Mouse (Mus musculus) right cerebral cortex, adult 2 months (tissue): ENCODE data around the gene Pitx3.
"Not testable (repeated sequence)": the region's sequence is repeated elsewhere in the genome, so short reads cannot be mapped to it uniquely, and the experiment has no call there.

Experiments
- DNase-seq, 2 experiments: peaks; one replicate each; pipeline ENCODE4 v3.0.0; 2021 to 2022; ENCODE audit warnings: low spot score in 2 of 2

Gene Pitx3

GRCm38 (mm10) chr19:46147511-46148371 is at the start of gene Pitx3:
TSS of gene Pitx3 (minus strand) at chr19:46148326.
- DNase-seq: no peak

GRCm38 (mm10) chr19:46187203-46187602 is 39.1 kb upstream of the Pitx3 start:
- DNase-seq: no peak

GRCm38 (mm10) chr19:46186611-46187010 is 38.5 kb upstream of the Pitx3 start:
- DNase-seq: no peak

GRCm38 (mm10) chr19:46182241-46182640 is 34.1 kb upstream of the Pitx3 start:
- no peak for DNase-seq

GRCm38 (mm10) chr19:46180274-46180673 is 32.1 kb upstream of the Pitx3 start:
- no peak for DNase-seq

- no peak for DNase-seq
Measured at GRCm38 (mm10) chr19:46177046-46177445, 28.9 kb upstream of the Pitx3 start.

- no peak for DNase-seq
Measured at GRCm38 (mm10) chr19:46175173-46175572, 27.0 kb upstream of the Pitx3 start.

GRCm38 (mm10) chr19:46172541-46172940 is 24.4 kb upstream of the Pitx3 start:
- DNase-seq: no peak

GRCm38 (mm10) chr19:46169913-46170312 is 21.8 kb upstream of the Pitx3 start:
- no peak for DNase-seq

GRCm38 (mm10) chr19:46169396-46169795 is 21.3 kb upstream of the Pitx3 start:
- no peak for DNase-seq

- DNase-seq: not testable (repeated sequence)
Measured at GRCm38 (mm10) chr19:46167169-46167568, 19.0 kb upstream of the Pitx3 start.

DNA sequence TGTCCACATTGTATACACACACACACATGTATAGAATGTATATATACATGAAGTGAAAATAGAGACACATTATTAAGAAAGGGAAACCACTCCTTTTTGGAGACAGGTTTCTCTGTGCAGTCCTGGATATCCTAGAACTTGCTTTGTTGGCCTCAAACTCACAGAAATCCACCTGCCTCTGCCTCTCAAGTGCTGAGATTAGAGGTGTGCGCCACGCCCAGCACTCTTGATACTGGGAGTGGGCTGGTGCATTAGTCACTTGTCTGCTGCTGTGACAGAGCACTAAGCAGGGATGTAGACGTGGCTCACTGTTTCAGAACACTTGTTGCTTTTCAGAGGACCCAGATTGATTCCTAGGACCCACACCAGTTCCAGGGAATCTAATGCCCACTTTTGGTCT is 17.8 kb upstream of the Pitx3 start:
- no peak for DNase-seq

DNA sequence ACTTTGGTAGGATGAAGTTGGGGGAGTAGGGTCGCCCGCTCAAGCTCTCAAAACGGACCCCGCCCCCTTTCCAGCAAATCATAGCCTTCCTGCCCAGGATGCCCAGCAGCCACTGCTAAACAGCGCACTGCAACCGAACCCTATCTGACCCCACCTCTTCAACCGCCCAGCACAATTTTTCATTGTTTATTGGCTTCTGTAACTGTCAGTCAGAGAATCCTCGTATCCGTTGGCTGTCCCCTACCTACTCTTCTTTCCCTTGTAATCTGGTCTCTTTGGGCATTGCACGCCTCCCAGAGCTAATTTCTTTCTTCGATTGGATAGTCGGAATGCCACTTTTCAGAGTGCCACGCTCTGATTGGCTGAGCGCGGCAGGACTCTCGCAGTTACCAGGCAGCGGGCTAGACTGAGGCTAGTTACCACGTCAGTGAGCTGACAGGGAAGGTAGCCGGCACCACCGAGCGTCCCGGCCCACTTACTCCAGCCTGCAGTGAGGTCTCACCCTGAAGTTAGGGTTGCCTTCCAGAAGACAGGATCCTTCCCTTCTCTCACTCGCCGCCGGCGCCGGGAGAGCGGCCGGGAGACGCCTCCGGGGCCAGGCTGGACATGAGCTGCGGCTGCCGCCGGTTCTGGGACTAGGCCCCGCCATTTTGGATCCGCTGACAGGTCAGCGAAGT is 4.1 kb upstream of the Pitx3 start, which contains the start of gene Gbf1:
Gene Gbf1, plus strand, starts transcription at position 383 of the 677 bp plus-strand sequence.
- DNase-seq: peak; percentile 96 to 98

GRCm38 (mm10) chr19:46149091-46149490 is 965 bp upstream of the Pitx3 start:
- DNase-seq: no peak

- peak; percentile 23 to 34 for DNase-seq
Measured at GRCm38 (mm10) chr19:46148372-46148760, 240 bp upstream of the Pitx3 start.

DNA sequence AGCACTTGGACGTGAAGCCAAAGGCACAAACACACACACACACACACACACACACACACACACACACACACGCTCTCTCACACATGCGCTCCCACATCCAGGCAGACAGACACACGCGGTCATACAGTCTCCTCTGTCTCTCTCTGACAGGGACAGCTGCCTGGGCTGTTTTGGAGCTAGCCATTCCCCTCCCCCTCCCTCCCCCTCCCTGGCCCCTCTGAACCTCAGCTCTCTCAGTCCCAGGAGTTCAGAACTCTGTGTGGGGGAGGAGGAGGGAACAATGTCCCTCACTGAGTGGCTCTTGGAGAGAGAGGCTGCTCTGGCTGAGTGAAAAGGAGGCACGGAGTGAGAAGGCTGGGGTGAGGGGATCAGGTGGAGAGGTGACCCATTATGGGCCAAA is 7.0 kb downstream of the Pitx3 start:
- no peak for DNase-seq

GRCm38 (mm10) chr19:46140324-46140723 is 7.8 kb downstream of the Pitx3 start:
- DNase-seq: no peak

GRCm38 (mm10) chr19:46136639-46137580 is 11.2 kb downstream of the Pitx3 start:
- peak; percentile 60 to 61 for DNase-seq

DNA sequence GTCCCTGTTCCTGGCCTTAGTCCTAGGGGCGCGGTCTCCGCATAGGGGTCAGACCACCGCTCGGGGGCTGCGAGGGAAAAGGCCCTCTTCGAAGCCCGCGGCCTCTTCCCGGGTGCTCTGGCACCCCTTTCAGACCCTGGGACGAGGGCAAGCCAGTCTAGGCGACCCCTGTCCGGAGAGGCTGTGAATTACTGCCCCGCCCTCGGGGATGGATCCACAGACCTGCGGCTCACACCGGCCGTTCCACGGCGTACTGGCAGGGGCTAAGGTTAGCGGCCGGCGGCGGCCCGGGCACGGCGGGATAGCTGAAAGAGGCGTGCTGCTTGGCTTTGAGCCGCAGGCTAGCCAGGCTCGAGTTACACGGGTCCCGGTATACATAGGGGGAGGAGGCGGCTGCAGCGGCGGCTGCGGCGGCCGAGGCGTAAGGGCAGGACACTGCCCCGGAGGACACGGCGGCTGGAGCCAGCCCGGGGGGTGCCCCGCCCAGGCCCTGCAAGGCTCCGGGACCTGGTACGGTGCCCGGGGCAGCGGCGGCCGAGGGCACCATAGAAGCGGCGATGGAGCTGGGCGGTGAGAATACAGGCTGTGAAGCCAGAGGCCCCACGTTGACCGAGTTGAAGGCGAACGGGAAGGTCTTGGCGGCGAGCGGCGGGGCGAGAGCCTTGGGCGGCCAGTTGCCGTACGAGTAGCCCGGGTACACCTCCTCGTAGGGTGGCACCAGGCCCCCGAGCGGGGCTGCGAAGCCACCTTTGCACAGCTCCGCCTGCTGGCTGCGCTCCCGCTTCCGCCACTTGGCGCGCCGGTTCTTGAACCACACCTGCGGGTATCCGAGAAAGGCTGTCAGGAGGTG is 12.1 kb downstream of the Pitx3 start:
- peak; percentile 21 to 31 for DNase-seq

- DNase-seq: peak; percentile 95
Measured at GRCm38 (mm10) chr19:46135297-46135696, 12.8 kb downstream of the Pitx3 start.

DNA sequence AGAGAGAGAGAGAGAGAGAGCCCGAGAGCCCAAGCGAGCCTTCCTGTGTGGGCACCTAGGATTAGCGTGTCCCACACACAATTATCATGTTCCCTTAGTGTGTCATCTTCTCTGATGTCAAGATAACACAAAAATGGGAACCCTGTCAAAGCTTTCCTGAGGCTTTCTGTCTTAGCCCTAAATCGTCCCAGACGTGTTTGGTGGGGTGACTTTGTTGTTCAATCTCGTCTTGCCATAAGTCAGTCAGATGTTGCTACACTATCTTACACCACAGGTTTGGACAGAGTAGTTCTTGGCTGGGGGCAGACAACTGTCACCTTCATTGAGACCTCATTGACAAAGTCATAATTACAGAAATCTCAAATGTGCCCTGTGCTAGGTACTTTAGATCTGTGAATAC is 15.5 kb downstream of the Pitx3 start:
- DNase-seq: no peak
